Mouse (Mus musculus) left cerebral cortex, adult 2 months (tissue): ENCODE data around the gene Hmg20a. TPM values are rescaled to one million over a fixed set of nuclear protein-coding genes. Genes with fewer than 3 reads are reported as not detected.

ENCODE experiments used
- DNase-seq, 2 experiments: peaks; one replicate each; pipeline ENCODE4 v3.0.0; 2021 to 2022; ENCODE audit warnings: low spot score in 2 of 2, mixed read lengths in 1 of 2; ENCODE audit errors: extremely low spot score in 1 of 2
- H3K27ac ChIP-seq: fragments of 200-600 bp; 2 replicates; pipeline ENCODE4 v1.8.1; 2022
- H3K4me3 ChIP-seq: fragments of 200-600 bp; 2 replicates; pipeline ENCODE4 v1.8.1; 2022
- CTCF ChIP-seq: fragments of 200-600 bp; IDR thresholded peaks from 2 replicates; pipeline ENCODE4 v1.8.1; 2022; ENCODE audit warnings: antibody characterized with exemption, mild to moderate bottlenecking, moderate library complexity
- intact Hi-C: fragments of 180-260 bp; cut with DNase I; formaldehyde crosslinking; loops from one replicate; pipeline ENCODE4 v1.15.1; 2025
- total RNA-seq, 2 experiments: library from RNA; stranded (reverse); gene quantifications; 2 replicates each; pipeline ENCODE4 v1.2.3; 2021

Gene Hmg20a
- total RNA-seq, 2 experiments from 2014 or later = 66.1 to 70.1 TPM

GRCm38 (mm10) chr9:56485423-56485822 is 67.0 kb downstream of the Hmg20a start:
- Histone ChIP-seq H3K27ac (no peak overlapping the region), H3K4me3 (no peak overlapping the region)
- no peak for DNase-seq
- intact Hi-C loops = no loop called here
- TF ChIP-seq CTCF = no peak

GRCm38 (mm10) chr9:56486158-56486557 is 67.7 kb downstream of the Hmg20a start:
- no peak overlapping the region for H3K4me3 ChIP-seq
- intact Hi-C loops = no loop called here
- no peak for TF ChIP-seq CTCF
- DNase-seq = no peak
- H3K27ac ChIP-seq = no peak overlapping the region

- H3K4me3 ChIP-seq = no peak overlapping the region
- TF ChIP-seq CTCF = no peak
- H3K27ac ChIP-seq = no peak overlapping the region
- no peak for DNase-seq
- intact Hi-C loops = no loop called here
Measured at GRCm38 (mm10) chr9:56487651-56488050, 69.2 kb downstream of the Hmg20a start.

- Histone ChIP-seq H3K27ac (no peak overlapping the region), H3K4me3 (no peak overlapping the region)
- DNase-seq = no peak
- intact Hi-C loops = no loop called here
- no peak for TF ChIP-seq CTCF
Measured at GRCm38 (mm10) chr9:56492391-56492790, 74.0 kb downstream of the Hmg20a start.

GRCm38 (mm10) chr9:56492916-56493315 is 74.5 kb downstream of the Hmg20a start:
- intact Hi-C loops = no loop called here
- TF ChIP-seq CTCF = no peak
- no peak overlapping the region for H3K27ac ChIP-seq

GRCm38 (mm10) chr9:56495088-56495487 is 76.7 kb downstream of the Hmg20a start:
- Histone ChIP-seq H3K27ac (no peak overlapping the region), H3K4me3 (no peak overlapping the region)
- no peak for TF ChIP-seq CTCF
- intact Hi-C loops = no loop called here
- DNase-seq = no peak

More at GRCm38 (mm10) chr9:56492916-56493315, 74.5 kb downstream of the Hmg20a start:
- no peak for DNase-seq
- no peak overlapping the region for H3K4me3 ChIP-seq

GRCm38 (mm10) chr9:56495795-56496232 is 77.4 kb downstream of the Hmg20a start:
- DNase-seq = no peak
- H3K4me3 ChIP-seq = no peak overlapping the region
- no peak for TF ChIP-seq CTCF
- H3K27ac ChIP-seq = peak overlapping the region; percentile 50
- intact Hi-C loops = no loop called here

- DNase-seq = no peak
- no peak overlapping the region; the same call in 1 of the 2 replicates for H3K27ac ChIP-seq
- TF ChIP-seq CTCF = no peak
- intact Hi-C loops = no loop called here
- H3K4me3 ChIP-seq = no peak overlapping the region
Measured at GRCm38 (mm10) chr9:56496567-56496966, 78.2 kb downstream of the Hmg20a start.

- no peak for TF ChIP-seq CTCF
- Histone ChIP-seq H3K4me3 (no peak overlapping the region), H3K27ac (no peak overlapping the region)
- no peak for DNase-seq
- intact Hi-C loops = no loop called here
Measured at GRCm38 (mm10) chr9:56497181-56497864, 78.9 kb downstream of the Hmg20a start.

GRCm38 (mm10) chr9:56499324-56500067 is 81.1 kb downstream of the Hmg20a start:
- no peak for TF ChIP-seq CTCF
- H3K27ac ChIP-seq = no peak overlapping the region
- intact Hi-C loops = no loop called here
- DNase-seq = no peak
- no peak overlapping the region for H3K4me3 ChIP-seq

GRCm38 (mm10) chr9:56500893-56501590 is 82.6 kb downstream of the Hmg20a start:
- H3K4me3 ChIP-seq = no peak overlapping the region
- TF ChIP-seq CTCF = no peak
- no peak for DNase-seq
- intact Hi-C loops = no loop called here
- no peak overlapping the region for H3K27ac ChIP-seq
